Mouse (Mus musculus): Measurements from ENCODE around the gene Rpp25l.

Rpp25l gene

DNA sequence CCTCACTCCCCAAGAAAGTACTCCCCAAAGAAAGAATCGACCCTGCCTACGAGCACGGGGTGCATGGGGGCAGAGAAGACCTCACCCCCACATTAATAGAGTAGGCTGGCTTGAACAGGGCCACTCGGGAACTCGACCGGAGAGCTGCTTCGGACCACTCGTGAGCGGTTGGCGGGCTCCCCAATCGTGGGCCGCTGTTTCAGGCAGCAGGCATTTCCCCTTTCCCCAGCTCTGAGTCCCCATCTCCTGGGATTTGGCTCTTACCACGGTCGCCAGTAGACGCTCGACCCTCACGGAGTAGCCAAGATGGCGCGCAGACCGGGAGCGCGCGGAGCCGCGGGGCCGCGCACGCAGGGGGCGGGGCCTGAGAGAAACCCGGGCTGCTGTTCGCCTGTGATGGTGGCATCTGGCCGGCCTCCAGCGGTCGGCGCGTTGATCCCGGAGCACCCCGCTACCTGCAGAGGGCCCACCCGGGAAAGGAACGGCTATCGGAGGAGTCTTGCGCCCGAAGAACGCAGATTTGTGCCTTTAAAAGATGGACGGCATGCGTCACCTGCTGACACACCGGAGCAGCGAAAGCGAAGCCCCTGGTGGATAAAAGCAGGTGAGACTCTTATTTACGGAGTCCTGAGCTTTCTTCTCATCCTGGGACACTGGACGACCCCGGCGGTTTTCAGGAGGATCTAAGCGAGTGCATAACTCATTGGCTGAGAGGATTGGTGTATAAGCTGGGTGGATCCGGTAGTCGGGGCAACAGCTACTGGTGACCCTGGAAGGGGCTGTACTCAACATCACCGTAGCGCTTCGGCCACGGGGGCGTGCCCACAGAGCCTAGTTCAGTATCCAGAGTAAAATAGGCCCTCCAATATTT is at the start of gene Rpp25l:
Rpp25l (minus strand) TSS at position 338 of the 871 bp plus-strand sequence.
- peak; percentile 92 to 94 for DNase-seq

DNA sequence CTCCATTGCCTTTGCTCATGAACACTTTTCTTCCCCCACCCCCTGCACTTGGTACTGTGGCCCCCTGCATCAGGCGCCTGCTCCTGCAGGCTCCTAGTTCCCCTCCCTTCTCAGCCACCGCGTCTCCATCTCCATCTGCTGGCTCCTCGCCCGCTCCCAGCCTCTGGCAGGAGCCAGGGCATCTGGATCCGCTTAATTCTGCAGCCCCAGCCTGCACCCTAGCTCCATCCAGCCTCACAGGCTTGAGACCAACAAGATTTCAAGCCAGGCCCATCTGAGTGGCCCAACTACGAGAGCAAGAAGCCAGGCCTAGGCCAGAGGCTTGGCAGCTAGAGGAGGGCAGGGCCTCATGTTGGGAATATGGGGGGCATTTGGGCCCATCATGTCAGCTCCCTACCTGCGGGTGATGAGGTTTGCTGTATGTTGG is 49.4 kb upstream of the Rpp25l start:
- peak; percentile 57 to 71 for DNase-seq

GRCm38 (mm10) chr4:41762099-41762687 is 48.9 kb upstream of the Rpp25l start:
- DNase-seq: peak in 1 of 2 experiments; percentile 42

DNA sequence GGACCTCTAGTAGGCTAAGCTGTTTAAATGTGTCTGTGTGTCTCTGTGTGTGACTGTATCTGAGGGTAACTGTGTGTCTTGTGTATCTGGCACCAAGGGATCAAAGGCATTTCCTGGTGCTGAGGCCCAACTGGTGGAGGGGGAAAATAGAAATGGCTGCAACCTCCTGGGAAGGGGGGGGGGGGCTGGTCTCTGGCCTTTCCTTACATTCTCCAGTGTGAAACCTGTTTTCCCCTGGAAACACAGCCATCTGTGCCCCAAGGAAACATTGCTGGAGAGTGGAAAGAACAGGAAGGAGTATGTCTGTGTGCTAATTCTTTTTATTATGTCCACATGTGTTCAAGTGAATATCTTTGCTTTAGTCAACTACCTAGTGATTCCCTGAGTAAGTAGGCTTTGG is 48.3 kb upstream of the Rpp25l start:
- no peak for DNase-seq

- peak in 1 of 2 experiments; percentile 43 for DNase-seq
These were observed 47.6 kb upstream of the Rpp25l start for GRCm38 (mm10) chr4:41760911-41761310.

DNA sequence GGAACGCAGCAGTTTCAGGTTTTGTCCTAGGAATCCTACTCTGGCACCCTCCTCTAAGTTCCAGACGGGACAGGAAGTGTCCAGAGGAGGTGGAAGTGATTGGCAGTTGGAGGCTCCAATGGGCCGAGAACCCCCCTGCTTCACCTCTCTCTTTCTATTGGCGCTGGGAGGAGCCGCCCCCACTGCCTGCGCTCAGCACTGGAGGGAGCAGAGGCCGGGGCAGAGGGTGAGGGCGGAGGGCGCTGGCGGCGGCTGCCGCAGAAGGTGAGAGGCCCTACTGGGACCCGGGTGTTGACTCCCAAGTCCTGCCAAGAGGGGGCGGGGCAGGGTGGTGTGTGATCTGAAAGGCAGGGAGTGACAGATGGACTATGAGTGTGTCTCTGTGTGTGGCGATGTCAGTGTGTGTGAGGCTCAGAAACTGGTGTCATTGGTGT is 47.0 kb upstream of the Rpp25l start:
- DNase-seq: peak; percentile 93 to 96

- DNase-seq: peak in 1 of 2 experiments; percentile 50
These were observed 46.4 kb upstream of the Rpp25l start for GRCm38 (mm10) chr4:41759656-41760287.

DNA sequence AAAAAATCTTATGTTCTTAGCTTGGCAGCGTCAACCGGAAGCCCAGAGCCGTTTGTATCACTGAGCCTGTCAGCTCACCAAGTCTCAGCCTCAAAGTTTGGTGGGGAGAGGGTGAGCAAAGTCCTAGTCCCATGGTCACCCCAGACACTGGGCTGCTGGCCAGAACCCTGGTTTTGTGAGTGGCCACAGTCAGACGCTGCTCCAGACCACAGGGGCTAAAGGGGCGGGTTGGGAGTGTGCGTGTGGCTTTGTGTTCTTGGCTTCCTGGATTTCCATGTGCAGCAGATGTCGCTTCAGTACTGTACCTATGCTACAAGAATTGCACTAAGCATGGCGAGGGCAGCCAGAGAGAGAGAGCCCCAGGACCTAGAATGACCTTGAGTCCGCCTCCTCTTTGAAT is 45.9 kb upstream of the Rpp25l start:
- peak in 1 of 2 experiments; percentile 63 for DNase-seq

DNA sequence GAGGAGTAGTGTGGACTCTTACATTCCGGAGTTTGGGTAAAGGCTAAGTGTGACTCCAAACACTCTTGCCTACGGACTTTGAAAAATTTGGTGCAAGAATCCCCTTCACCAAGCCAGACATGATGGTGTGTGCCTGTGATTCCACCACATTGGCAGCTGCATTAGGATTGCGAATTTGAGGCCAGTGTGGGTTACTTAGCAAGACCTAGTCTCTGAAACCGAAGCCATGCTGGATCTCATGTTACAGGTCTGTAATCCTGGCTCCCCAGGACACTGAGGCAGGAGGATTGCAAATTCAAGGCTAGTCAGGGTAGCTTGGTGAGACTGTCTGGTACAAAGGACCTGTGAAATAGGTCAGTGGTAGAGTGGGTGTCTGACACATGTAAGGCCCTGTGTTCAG is 45.4 kb upstream of the Rpp25l start:
- no peak for DNase-seq

DNA sequence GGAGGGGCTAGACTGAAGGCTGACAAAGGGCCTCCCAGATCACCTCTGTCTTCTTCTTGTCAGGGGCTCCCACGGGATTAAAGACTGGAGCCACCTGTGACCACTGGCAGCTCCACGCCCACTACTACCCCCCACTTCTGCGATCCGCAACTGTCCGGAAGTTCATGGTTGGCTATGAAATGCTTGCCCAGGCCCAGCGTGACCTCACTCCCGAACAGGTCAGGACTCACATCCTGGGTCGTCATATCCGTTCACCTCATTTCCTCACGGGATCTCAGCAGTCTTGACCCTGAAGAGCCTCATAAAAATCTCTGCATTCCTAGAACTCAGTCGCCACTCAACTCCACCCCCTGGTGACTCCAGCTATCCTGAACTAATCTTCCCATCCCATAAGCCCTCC is 44.7 kb upstream of the Rpp25l start:
- no peak for DNase-seq

GRCm38 (mm10) chr4:41757321-41757720 is 44.0 kb upstream of the Rpp25l start:
- DNase-seq: peak in 1 of 2 experiments; percentile 31

DNA sequence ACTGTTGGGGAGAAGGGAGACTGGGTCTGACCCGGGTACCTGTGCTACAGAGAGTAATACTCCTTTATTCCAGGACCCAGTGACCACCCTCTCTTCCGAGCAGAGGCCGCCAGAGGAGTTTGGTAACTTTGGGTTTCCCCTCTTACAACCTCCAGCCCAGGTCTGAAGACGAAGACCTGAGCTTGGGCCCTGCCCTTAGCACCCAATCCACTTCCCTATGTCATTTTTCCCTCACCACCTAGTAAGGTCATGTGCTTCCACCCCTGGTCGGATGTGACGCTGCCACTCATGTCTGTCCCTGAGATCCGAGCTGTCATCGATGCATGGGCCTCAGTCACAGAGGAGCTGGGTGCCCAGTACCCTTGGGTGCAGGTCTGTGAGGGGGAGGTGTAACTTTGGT is 43.1 kb upstream of the Rpp25l start:
- DNase-seq: no peak

GRCm38 (mm10) chr4:41755338-41756305 is 42.3 kb upstream of the Rpp25l start, which contains the start of gene Sigmar1:
TSS of gene Sigmar1 (minus strand) at chr4:41756157.
- peak; percentile 91 to 92 for DNase-seq

- DNase-seq: peak in 1 of 2 experiments; percentile 86
These were observed 41.5 kb upstream of the Rpp25l start, which contains the start of gene Galt for GRCm38 (mm10) chr4:41754797-41755337. TSS of gene Galt (plus strand) at chr4:41755228.

- no peak for DNase-seq
These were observed 31.7 kb upstream of the Rpp25l start for GRCm38 (mm10) chr4:41745021-41745420.

DNA sequence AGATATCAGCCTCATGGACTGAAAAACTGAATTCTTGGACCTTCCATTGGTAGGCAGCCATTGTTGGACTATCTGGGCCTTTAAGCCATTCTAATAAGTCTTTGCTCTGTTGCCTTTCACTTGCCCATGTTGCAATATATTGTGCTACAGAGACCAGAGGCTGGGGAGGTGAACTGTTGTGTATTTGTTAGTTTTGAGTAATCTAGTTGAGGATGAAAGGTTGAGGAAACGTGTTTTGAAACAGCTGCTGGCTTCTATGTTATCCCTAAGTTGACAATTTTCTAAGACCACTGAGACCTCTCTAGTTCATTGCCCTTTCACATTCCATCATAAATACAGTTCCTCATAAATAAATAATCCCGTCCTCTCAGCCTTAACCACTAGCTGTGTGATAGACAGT is 30.8 kb upstream of the Rpp25l start:
- no peak for DNase-seq

- peak; percentile 95 to 96 for DNase-seq
These were observed 27.8 kb upstream of the Rpp25l start for GRCm38 (mm10) chr4:41741158-41741560.

DNA sequence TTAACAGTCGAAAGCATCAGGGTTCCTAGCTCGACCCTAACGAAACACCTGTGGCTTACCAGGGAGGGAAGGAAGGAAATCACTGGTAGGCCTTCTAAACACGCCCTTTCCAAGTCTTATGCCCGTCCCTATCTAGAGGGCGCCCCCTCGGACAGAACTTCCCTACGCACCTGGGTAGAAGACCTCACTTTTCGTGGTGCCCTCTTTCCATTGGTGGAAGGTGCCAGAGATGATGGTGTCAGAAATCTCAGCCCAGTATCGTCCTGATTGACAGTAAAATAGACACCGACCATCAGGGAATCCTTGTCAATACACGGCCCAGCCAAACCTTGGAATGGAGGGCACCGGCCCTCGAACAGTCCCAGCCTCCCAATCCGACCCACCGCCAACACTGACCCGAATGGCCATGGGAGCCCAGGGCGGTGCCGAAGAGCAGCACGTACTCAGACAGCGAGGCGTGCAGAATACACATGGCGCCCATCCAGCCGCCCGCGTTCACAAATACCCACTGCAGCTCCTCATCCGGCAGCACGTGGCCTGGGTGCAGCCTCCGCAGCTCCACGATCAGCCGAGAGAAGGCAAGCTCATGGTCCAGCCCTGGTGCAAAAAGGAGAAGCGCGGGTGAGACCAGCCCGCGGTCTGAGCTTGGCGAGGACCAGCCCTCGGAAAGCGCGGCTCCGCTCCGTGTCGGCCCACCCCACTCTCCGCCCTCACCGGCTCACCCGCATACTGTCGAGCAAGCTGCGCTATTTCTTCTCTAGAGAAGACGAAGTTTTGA is 27.2 kb upstream of the Rpp25l start:
- DNase-seq: peak in 1 of 2 experiments; percentile 76

GRCm38 (mm10) chr4:41739260-41739659 is 25.9 kb upstream of the Rpp25l start:
- no peak for DNase-seq

GRCm38 (mm10) chr4:41738256-41738603 is 24.9 kb upstream of the Rpp25l start:
- no peak for DNase-seq
